Mouse (Mus musculus) kidney, embryonic 15.5 days (tissue): ENCODE data around the gene Zdhhc4. TPM values are rescaled to one million over a fixed set of nuclear protein-coding genes. Genes with fewer than 3 reads are reported as not detected.

Experiments
- ATAC-seq: fragments of 200-750 bp; cut with Nextera tagmentation; replicated peaks from 2 replicates; pipeline ENCODE4 v1.8.0; 2017; ENCODE audit warnings: moderate TSS enrichment; ENCODE audit not compliant: low FRiP score
- H3K27ac ChIP-seq: fragments of 300-500 bp; sonication (generic); 2 replicates; pipeline ENCODE4 v1.5.1; 2015; ENCODE audit warnings: mild to moderate bottlenecking, inconsistent platforms
- H3K27me3 ChIP-seq: fragments of 300-500 bp; sonication (generic); 2 replicates; pipeline ENCODE4 v1.6.1; 2015; ENCODE audit warnings: inconsistent platforms
- H3K36me3 ChIP-seq: fragments of 300-500 bp; sonication (generic); 2 replicates; pipeline ENCODE4 v1.6.1; 2015; ENCODE audit warnings: inconsistent platforms
- H3K4me1 ChIP-seq: fragments of 300-500 bp; sonication (generic); 2 replicates; pipeline ENCODE4 v1.6.1; 2015; ENCODE audit warnings: inconsistent platforms
- H3K4me2 ChIP-seq: fragments of 300-500 bp; sonication (generic); 2 replicates; pipeline ENCODE4 v1.6.1; 2015; ENCODE audit warnings: moderate library complexity, mild to moderate bottlenecking, inconsistent platforms
- H3K4me3 ChIP-seq: fragments of 300-500 bp; sonication (generic); replicated peaks from 2 replicates; pipeline ENCODE4 v1.5.1; 2015; ENCODE audit warnings: mild to moderate bottlenecking, inconsistent platforms
- H3K9ac ChIP-seq: fragments of 300-500 bp; sonication (generic); 2 replicates; pipeline ENCODE4 v1.6.1; 2015; ENCODE audit warnings: mild to moderate bottlenecking, inconsistent platforms
- H3K9me3 ChIP-seq: fragments of 300-500 bp; sonication (generic); replicated peaks from 2 replicates; pipeline ENCODE4 v1.6.1; 2016; ENCODE audit warnings: inconsistent platforms
- WGBS: fragments of 180-500 bp; shearing (Covaris S2); methylation state at CpG from one replicate; pipeline ENCODE4 v1.1.7; 2015; ENCODE audit warnings: mixed read lengths; 5-methylcytosine and 5-hydroxymethylcytosine counted together
- polyA plus RNA-seq: library from polyadenylated mRNA; unstranded; fragments of >200 nt; fragmentation: Nextera tagmentation; extraction: Ambion mirVana; gene quantifications from 2 replicates; pipeline ENCODE4 v1.2.1, GENCODE M21; 2015

Gene Zdhhc4
- polyA plus RNA-seq, 1 experiment from 2014 or later, result 76.4 TPM

DNA sequence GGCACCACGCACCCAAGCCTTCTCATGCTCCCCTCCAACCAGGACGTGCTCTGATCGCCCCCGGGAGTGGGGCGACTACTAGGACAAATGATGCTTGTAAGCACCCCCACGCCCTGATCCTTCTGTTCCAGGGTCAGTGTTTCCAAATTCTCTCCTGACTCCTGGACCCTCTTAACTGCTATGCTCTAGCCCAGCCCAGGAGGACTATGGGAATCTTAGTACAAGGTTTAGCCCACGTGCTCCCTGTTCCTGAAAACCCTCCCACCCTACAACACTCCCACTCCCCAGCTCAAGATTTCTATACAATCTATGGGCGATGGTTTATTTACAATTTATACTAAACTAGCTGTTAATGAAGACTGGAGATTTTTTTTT is 13.6 kb downstream of the Zdhhc4 start:
- ATAC-seq, result no peak
- no peaks in the 10 kb centered on the region for H3K27me3 ChIP-seq
- H3K9ac ChIP-seq, result peak overlapping the region; percentile 94; the same call in 1 of the 2 replicates
- peaks cover 75% of the 10 kb centered on the region for H3K36me3 ChIP-seq
- H3K4me3 ChIP-seq, result peak overlapping the region; percentile 95
- peaks cover 29% of the 10 kb centered on the region for H3K4me1 ChIP-seq
- 14% methylated on average over 8 of the region's 8 CpGs for WGBS
- H3K9me3 ChIP-seq, result no peaks in the 10 kb centered on the region
- 0 out of 2 replicates have a peak overlapping the region, but pooled peaks have one; percentile 18 for H3K27ac ChIP-seq
- H3K4me2 ChIP-seq, result peak overlapping the region; percentile 91

DNA sequence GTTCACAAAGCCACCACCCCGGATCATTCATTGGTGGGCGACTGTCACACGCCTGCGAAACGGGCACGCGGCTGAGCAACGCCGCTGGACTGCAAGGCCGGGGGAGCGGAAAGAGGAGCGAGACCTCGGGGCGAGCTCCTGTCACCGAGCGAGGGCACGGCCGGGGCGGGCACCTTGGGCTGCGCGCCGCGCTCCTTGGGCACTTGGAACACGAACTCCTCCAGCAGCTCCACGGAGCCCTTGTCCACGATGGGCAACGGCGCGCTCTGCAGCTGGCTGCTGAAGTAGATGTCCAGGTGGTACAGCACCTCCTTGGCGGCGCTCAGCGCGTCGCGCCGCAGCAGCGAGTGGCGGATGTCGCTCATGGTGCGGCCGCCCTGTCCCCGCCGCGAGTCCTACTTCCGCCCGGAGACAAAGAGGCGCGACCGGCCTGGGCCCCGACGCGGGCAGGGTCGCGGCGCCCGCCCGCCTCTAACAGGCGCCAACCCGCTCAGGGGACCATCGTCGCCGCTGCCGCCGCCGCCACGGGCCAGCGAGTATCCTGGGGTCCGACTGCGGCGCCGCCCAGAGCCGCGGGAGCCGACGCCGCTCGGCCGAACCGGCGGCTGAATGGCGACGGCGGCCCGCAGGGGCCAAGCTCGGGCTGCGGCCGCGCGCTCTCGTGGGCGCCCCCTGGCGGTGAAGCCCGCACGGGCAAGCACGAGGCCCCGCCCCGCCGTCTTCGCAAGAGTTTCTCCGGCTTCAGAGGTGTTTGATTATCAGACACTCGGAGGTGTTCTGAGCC is 14.1 kb downstream of the Zdhhc4 start, which contains the start of gene E130309D02Rik:
E130309D02Rik (minus strand) TSS at position 631 of the 784 bp plus-strand sequence.
- under 1% methylated on average over 101 of the region's 101 CpGs for WGBS
- peaks cover 29% of the 10 kb centered on the region for H3K4me1 ChIP-seq
- peak within 1 kb of the TSS; percentile 94 for H3K9ac ChIP-seq
- H3K4me3 ChIP-seq, result peak within 1 kb of the TSS; percentile 95
- peaks cover 75% of the 10 kb centered on the region for H3K36me3 ChIP-seq
- peak within 1 kb of the TSS; percentile 94 for H3K27ac ChIP-seq
- peak; percentile 84 for ATAC-seq
- H3K27me3 ChIP-seq, result no peaks in the 10 kb centered on the region
- H3K4me2 ChIP-seq, result peak within 1 kb of the TSS; percentile 91
- H3K9me3 ChIP-seq, result no peaks in the 10 kb centered on the region

DNA sequence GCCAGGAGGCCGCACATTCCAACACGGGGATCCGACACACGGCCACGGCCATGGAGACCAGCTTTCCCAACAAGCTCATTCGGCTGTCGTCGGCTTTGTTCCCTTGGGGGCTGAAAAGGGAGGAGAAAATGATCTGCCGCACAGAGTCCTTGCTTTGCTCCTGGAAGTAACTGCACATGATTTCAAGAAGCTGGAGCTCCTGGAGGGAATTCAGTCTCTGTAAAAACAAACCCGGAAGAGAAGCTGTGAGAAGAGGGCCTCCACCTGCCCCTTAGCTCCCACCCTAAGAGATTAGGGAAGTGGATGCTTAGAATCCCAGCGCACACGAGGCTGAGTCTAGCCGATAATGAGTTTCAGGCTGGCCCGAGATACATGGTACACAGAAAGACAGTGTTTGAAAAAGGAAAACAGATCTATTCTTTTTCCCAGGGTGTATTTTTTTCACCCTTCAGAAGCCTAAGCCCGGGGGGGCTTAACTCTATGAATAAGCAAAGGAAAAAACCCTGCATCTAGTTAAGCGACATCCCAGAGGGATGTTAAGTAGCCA is 14.8 kb downstream of the Zdhhc4 start:
- Histone ChIP-seq H3K27ac (peak overlapping the region; percentile 94), H3K4me3 (peak overlapping the region; percentile 95), H3K9ac (peak overlapping the region; percentile 94), H3K27me3 (no peaks in the 10 kb centered on the region), H3K36me3 (peaks cover 75% of the 10 kb centered on the region), H3K9me3 (no peaks in the 10 kb centered on the region), H3K4me1 (peaks cover 29% of the 10 kb centered on the region), H3K4me2 (peak overlapping the region; percentile 91)
- ATAC-seq, result no peak
- 1% methylated on average over 16 of the region's 16 CpGs for WGBS

DNA sequence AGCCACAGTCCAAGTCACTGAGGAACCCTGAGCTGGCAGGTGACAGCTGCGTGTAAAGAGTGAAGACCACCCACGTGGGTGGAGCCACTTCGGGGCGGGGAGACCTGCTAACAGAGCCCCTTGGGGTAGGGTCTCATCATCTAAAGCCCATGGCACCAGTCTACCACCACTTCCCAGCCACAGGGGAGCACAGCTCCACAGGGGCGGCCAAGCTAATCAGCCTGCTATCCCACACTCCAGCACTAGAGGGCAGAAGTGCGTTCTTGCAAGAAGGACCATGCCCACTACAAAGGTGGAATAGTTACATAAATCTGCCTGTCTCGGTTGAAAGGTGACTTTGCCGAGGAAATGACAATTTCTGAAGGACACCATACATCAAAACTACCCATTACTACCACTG is 17.2 kb downstream of the Zdhhc4 start:
- Histone ChIP-seq H3K27me3 (no peaks in the 10 kb centered on the region), H3K27ac (no peak overlapping the region), H3K9me3 (no peaks in the 10 kb centered on the region), H3K4me3 (no peak overlapping the region), H3K4me2 (no peak overlapping the region), H3K4me1 (peaks cover 23% of the 10 kb centered on the region), H3K36me3 (peaks cover 75% of the 10 kb centered on the region), H3K9ac (no peak overlapping the region)
- no peak for ATAC-seq
- 64% methylated on average over 8 of the region's 8 CpGs for WGBS

- Histone ChIP-seq H3K9ac (no peak overlapping the region), H3K9me3 (no peaks in the 10 kb centered on the region), H3K36me3 (peaks cover 83% of the 10 kb centered on the region), H3K4me1 (peaks cover 19% of the 10 kb centered on the region), H3K4me2 (no peak overlapping the region), H3K27ac (no peak overlapping the region), H3K27me3 (no peaks in the 10 kb centered on the region), H3K4me3 (no peak overlapping the region)
- ATAC-seq, result no peak
- 94% methylated on average over 7 of the region's 7 CpGs for WGBS
Measured at GRCm38 (mm10) chr5:143309916-143310315, 19.1 kb downstream of the Zdhhc4 start.

GRCm38 (mm10) chr5:143308825-143309224 is 20.2 kb downstream of the Zdhhc4 start:
- H3K9ac ChIP-seq, result no peak overlapping the region
- no peak overlapping the region for H3K27ac ChIP-seq
- H3K4me1 ChIP-seq, result peaks cover 17% of the 10 kb centered on the region
- 91% methylated on average over 5 of the region's 5 CpGs for WGBS
- ATAC-seq, result no peak
- no peak overlapping the region for H3K4me2 ChIP-seq
- no peaks in the 10 kb centered on the region for H3K9me3 ChIP-seq
- H3K4me3 ChIP-seq, result no peak overlapping the region
- H3K36me3 ChIP-seq, result peaks cover 92% of the 10 kb centered on the region
- H3K27me3 ChIP-seq, result no peaks in the 10 kb centered on the region

GRCm38 (mm10) chr5:143304251-143304650 is 24.8 kb downstream of the Zdhhc4 start:
- no peak overlapping the region for H3K4me3 ChIP-seq
- H3K27ac ChIP-seq, result no peak overlapping the region
- H3K4me1 ChIP-seq, result 0 out of 2 replicates have a peak, but pooled peaks cover 4% of the 10 kb centered on the region
- H3K9me3 ChIP-seq, result no peaks in the 10 kb centered on the region
- no peaks in the 10 kb centered on the region for H3K27me3 ChIP-seq
- ATAC-seq, result no peak
- 65% methylated on average over 7 of the region's 7 CpGs for WGBS
- peaks cover 98% of the 10 kb centered on the region for H3K36me3 ChIP-seq
- H3K9ac ChIP-seq, result no peak overlapping the region
- no peak overlapping the region for H3K4me2 ChIP-seq

- H3K9me3 ChIP-seq, result no peaks in the 10 kb centered on the region
- 0 out of 2 replicates have a peak, but pooled peaks cover 4% of the 10 kb centered on the region for H3K4me1 ChIP-seq
- H3K4me3 ChIP-seq, result no peak overlapping the region
- WGBS, result 76% methylated on average over 8 of the region's 8 CpGs
- no peak overlapping the region for H3K4me2 ChIP-seq
- ATAC-seq, result no peak
- peaks cover 79% of the 10 kb centered on the region for H3K36me3 ChIP-seq
- H3K27me3 ChIP-seq, result no peaks in the 10 kb centered on the region
- no peak overlapping the region for H3K9ac ChIP-seq
- no peak overlapping the region for H3K27ac ChIP-seq
Measured at GRCm38 (mm10) chr5:143301296-143301695, 27.8 kb downstream of the Zdhhc4 start.

DNA sequence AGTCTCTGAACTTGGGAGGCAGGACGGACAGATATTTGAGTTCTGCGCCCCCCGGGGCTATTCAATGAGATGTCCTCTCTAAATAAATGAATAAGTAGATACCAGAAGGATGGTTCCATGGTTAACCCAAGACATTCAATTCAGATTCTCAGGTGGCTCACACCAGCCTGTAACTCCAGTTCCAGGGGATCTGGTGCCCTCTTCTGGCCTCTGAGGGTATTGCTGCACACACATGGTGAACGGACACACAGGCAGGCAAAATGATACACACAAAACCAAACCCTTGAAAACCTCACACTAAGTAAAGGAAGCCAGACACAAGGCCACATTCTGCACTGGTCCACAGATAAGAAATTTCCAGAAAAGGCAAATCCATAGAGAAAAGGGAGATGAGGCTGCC is 29.4 kb downstream of the Zdhhc4 start:
- 90% methylated on average over 4 of the region's 4 CpGs for WGBS

GRCm38 (mm10) chr5:143298391-143298790 is 30.7 kb downstream of the Zdhhc4 start:
- Histone ChIP-seq H3K9ac (no peak overlapping the region), H3K4me3 (no peak overlapping the region), H3K4me1 (peaks cover 7% of the 10 kb centered on the region), H3K9me3 (no peaks in the 10 kb centered on the region), H3K36me3 (peaks cover 53% of the 10 kb centered on the region), H3K27ac (no peak overlapping the region), H3K27me3 (peaks cover 13% of the 10 kb centered on the region), H3K4me2 (no peak overlapping the region)
- WGBS, result 92% methylated on average over 7 of the region's 7 CpGs
- ATAC-seq, result no peak

More for the DNA sequence above, 29.4 kb downstream of the Zdhhc4 start:
- Histone ChIP-seq H3K27me3 (no peaks in the 10 kb centered on the region), H3K36me3 (peaks cover 63% of the 10 kb centered on the region), H3K9me3 (no peaks in the 10 kb centered on the region), H3K9ac (no peak overlapping the region), H3K4me1 (0 out of 2 replicates have a peak, but pooled peaks cover 4% of the 10 kb centered on the region), H3K27ac (no peak overlapping the region), H3K4me2 (no peak overlapping the region), H3K4me3 (no peak overlapping the region)
- no peak for ATAC-seq

GRCm38 (mm10) chr5:143297986-143298385 is 31.1 kb downstream of the Zdhhc4 start:
- whole genome bisulfite sequencing, result 88% methylated on average over 9 of the region's 9 CpGs
- Histone ChIP-seq H3K27me3 (peaks cover 17% of the 10 kb centered on the region), H3K9me3 (no peaks in the 10 kb centered on the region), H3K4me3 (no peak overlapping the region), H3K27ac (no peak overlapping the region), H3K9ac (no peak overlapping the region), H3K4me2 (no peak overlapping the region), H3K36me3 (peaks cover 49% of the 10 kb centered on the region), H3K4me1 (peaks cover 12% of the 10 kb centered on the region)
- ATAC-seq, result no peak

- H3K36me3 ChIP-seq, result peaks cover 22% of the 10 kb centered on the region
- no peak overlapping the region for H3K4me3 ChIP-seq
- peaks cover 19% of the 10 kb centered on the region for H3K4me1 ChIP-seq
- no peak overlapping the region for H3K9ac ChIP-seq
- H3K4me2 ChIP-seq, result no peak overlapping the region
- H3K27me3 ChIP-seq, result peaks cover 43% of the 10 kb centered on the region
- no peak for ATAC-seq
- no peak overlapping the region for H3K27ac ChIP-seq
- H3K9me3 ChIP-seq, result no peaks in the 10 kb centered on the region
- WGBS, result 87% methylated on average over 2 of the region's 2 CpGs
Measured at GRCm38 (mm10) chr5:143295330-143295729, 33.7 kb downstream of the Zdhhc4 start.
